Mouse (Mus musculus): ENCODE data around the gene Pdxk.
"Not testable (repeated sequence)": the region's sequence is repeated elsewhere in the genome, so short reads cannot be mapped to it uniquely, and the experiment has no call there.

Pdxk gene

GRCm38 (mm10) chr10:78417888-78418287 is 46.9 kb downstream of the Pdxk start:
- DNase-seq (ENCODE audit: low read depth) = no peak

GRCm38 (mm10) chr10:78414936-78415335 is 49.8 kb downstream of the Pdxk start:
- not testable (repeated sequence) for DNase-seq (ENCODE audit: low read depth)

- DNase-seq (ENCODE audit: low read depth) = no peak
These were observed 51.6 kb downstream of the Pdxk start for GRCm38 (mm10) chr10:78413152-78413520.

DNA sequence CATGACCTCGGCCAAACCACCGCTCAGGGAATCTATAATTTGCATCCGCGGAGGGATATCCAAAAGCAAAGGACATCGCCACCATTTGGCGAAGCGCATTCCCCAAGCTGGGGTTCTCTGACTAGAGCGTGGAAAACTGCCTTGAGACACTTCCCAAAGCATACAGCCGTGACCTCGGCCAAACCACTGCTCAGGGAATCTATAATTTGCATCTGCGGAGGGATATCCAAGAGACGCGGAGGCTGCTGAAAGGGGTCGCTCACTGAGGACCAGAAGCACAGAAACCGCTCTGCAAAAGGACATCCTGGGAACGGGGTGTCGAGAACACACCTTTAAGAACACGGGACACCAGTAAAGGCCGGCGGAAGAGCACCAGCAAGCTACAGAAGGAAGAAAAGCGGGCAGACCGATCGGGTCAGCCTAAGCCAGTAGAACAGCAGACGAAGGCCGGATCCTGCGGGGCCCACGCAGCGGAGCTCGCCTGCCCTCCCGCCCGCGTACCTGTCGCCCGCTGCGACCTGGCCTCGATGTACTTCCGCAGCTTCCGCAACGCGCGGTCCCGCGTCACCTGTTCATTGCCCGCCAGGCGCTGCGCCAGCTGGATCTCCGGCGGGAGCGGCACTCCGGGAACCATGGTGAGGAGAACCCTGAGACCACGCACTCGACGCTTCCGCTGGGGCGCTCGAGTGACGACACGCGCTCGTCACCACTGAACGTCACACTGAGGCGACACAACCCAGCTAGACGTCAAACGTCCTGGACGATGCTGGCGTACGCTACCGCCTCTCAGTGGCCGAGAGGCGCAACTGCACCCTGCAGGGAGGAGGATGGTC is 52.2 kb downstream of the Pdxk start, which contains the start of gene Rrp1:
TSS of gene Rrp1 (minus strand) at position 725 of the 833 bp plus-strand sequence.
- DNase-seq (ENCODE audit: low read depth) = peak; percentile 99

- DNase-seq (ENCODE audit: low read depth) = no peak
These were observed 52.9 kb downstream of the Pdxk start for GRCm38 (mm10) chr10:78411851-78412250.

- no peak for DNase-seq (ENCODE audit: low read depth)
These were observed 55.6 kb downstream of the Pdxk start for GRCm38 (mm10) chr10:78409035-78409788.

- no peak for DNase-seq (ENCODE audit: low read depth)
These were observed 57.6 kb downstream of the Pdxk start for GRCm38 (mm10) chr10:78407132-78407531.

DNA sequence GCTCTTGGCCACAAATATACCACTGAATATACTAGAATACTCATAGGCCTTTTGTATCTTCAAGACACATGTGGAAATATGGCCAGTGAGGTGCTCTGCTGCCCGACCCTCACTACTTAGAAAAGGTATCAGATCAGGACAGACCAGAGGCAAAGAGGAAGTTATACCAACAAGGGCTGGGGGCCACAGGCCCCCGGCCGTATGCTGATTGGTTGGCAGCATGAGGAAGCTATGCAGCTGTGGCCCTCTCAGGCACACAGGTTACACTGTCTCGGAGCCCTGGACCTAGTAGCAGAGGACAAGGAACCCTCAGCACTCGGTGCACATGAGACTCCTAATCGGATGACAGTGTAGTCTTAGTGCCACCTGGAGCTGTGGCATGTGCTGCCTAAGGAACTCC is 58.6 kb downstream of the Pdxk start:
- DNase-seq (ENCODE audit: low read depth) = no peak

DNA sequence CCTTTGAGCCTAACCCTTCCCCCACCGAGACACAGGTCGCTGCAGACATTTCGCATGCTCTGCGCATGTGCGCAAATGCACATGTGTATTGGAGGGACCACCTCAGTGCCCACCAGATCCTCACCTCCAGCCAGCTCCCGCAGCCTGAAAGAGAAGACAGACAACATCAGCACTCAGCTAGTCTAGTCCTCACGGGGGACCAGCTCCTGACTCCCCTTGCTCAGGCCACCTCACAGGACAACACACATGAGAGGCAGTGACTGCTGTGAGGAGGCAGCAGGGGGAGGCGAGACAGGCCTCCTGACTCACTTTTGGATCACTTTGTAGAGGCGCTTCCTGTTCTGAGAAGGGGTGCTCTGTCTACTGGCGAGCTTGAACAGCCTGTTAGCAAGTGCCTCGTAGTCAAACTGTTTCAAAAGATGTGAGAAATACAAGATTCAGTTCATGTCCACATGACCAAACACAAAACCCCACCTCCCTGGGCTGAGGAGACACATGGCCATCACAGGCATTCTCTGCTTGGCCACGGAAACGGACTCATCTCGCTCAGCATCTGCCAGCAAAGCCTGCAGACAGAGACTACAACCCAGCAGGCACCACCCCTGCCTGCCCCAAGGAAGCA is 62.4 kb downstream of the Pdxk start:
- peak; percentile 68 for DNase-seq (ENCODE audit: low read depth)

DNA sequence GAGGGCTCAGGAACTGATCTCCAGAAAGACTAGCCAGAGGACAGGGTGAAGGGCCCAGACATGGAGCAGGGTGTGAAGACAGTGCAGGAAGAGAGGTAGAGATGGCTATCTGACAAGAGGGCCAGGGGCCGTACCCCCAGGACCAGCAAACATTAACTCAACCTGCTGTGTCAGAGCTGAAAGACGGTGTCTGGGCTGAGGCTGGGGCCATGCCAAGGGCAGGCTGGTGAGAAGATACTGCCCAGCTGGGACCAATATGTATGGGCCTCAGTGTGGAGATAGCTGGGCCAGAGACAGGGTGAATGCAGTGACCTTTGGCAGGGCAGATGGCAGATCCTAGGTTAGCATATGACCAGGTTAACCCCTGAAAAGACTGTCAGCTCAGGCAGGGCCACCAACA is 63.6 kb downstream of the Pdxk start:
- no peak for DNase-seq (ENCODE audit: low read depth)

GRCm38 (mm10) chr10:78399090-78399657 is 65.6 kb downstream of the Pdxk start:
- peak; percentile 86 for DNase-seq (ENCODE audit: low read depth)

DNA sequence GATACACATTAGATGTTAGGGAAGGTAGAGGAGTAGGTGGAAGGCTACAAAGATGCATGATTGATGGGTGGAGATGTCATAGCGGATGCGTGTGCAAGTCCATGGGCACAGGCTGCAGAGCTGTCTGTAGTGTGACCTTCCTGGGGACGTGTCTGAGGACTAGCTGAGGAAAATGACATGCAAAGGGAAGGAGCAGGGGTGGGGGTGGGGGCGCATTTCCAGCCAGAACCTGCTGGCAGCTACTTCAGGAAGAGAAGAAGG is 68.2 kb downstream of the Pdxk start:
- DNase-seq (ENCODE audit: low read depth) = no peak

- peak; percentile 94 for DNase-seq (ENCODE audit: low read depth)
These were observed 68.8 kb downstream of the Pdxk start for GRCm38 (mm10) chr10:78395819-78396624.

- no peak for DNase-seq (ENCODE audit: low read depth)
These were observed 69.4 kb downstream of the Pdxk start for GRCm38 (mm10) chr10:78395377-78395776.

DNA sequence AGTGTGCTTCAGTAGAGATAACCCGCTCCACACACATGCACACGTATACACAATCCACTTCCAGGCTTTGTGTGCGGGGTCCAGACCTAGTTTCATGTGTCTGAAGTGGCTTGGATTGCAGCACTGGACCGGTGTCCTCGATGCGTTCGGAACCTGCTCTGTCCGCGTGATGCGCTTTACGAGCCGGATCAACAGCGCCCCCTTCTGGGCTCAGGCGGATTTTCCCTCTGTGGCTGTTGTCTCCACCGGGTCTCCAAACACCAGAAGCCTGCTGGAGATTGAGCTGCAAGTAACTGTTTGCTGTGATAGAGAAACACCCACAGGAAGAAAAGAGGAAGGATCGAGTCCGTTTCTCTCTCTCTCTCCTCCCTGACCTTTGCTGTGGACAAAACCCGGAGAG is 72.7 kb downstream of the Pdxk start:
- DNase-seq (ENCODE audit: low read depth) = peak; percentile 87

DNA sequence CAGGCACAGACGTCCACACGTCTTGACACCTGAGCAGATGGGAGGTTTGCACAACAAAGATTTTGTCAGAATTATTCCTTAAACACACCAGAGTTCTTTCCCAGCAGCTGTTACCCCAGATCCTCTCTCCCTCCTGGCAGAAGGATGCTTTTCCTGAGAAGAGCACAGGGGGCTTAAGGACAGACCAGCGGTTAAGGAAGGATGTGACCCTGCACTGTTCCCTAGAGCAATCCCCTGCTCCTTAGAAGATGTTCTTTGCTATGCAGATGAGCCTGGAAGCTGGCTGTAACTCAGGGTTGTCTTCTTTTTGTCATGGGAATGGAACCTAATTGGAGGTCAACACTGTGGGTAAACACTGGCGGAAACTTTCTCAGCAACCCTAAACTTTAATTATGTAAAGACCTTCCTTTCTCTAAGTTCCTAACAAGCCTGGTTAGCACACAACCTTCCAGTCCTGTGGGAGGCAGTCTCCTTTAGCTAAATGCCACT is 73.7 kb downstream of the Pdxk start:
- DNase-seq (ENCODE audit: low read depth) = no peak

- no peak for DNase-seq (ENCODE audit: low read depth)
These were observed 76.4 kb downstream of the Pdxk start for GRCm38 (mm10) chr10:78388216-78388980.
